Mouse (Mus musculus): ENCODE results near the gene Ric1.

DNA sequence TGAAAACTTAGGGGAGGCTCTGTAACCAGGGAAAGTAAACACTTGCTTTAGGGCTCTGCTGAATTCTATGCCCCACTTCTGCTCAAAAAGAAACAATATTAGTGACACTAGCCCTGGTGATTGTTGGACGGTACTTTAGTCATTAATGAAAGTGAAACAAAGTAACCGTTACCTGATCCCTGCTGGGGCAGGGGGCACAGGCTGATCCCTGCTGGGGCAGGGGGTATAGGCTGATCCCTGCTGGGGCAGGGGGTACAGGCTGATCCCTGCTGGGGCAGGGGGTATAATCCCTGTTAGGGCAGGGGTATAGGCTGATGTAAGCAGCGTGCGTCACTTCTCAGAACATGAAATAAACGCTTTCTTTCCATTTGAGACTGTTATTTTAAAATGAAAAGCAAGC, 119.4 kb downstream of the Ric1 start:
- no peak for TF ChIP-seq POLR2A (IDR thresholded peaks at IDR 0.05; ENCODE audit: insufficient read depth, low read length)
- TF ChIP-seq CTCF (IDR thresholded peaks at IDR 0.05; ENCODE audit: low read depth, low read length), result no peak

Data from ES-Bruce4 (cell line).